Mouse (Mus musculus) G1E (cell line): Measurements from ENCODE around the gene Fgfr2. TPM values are rescaled to one million over a fixed set of nuclear protein-coding genes. Genes with fewer than 3 reads are reported as not detected.

ENCODE experiments used
- ATAC-seq: 2 replicates; pipeline ENCODE4 v1.8.0; 2016; ENCODE audit warnings: mild to moderate bottlenecking; ENCODE audit not compliant: insufficient number of reproducible peaks, poor library complexity, low FRiP score, severe bottlenecking; ENCODE audit errors: extremely low read depth
- DNase-seq: peaks from one replicate; pipeline ENCODE4 v3.0.0; 2012; ENCODE audit warnings: low spot score
- H3K27me3 ChIP-seq: 2 replicates; pipeline ENCODE4 v1.6.1; 2012; ENCODE audit warnings: mild to moderate bottlenecking, low read length, inconsistent platforms; ENCODE audit not compliant: insufficient read depth
- H3K36me3 ChIP-seq: replicated peaks from 2 replicates; pipeline ENCODE3; 2012; ENCODE audit warnings: mild to moderate bottlenecking, inconsistent platforms
- H3K4me1 ChIP-seq: 2 replicates; pipeline ENCODE4 v1.6.1; 2012; ENCODE audit warnings: low read depth, low read length, inconsistent platforms, mixed read lengths; ENCODE audit not compliant: insufficient read depth
- H3K4me3 ChIP-seq: 2 replicates; pipeline ENCODE4 v1.5.1; 2012; ENCODE audit warnings: low read depth, mild to moderate bottlenecking, inconsistent platforms, low read length, moderate library complexity, mixed read lengths
- H3K9me3 ChIP-seq: replicated peaks from 2 replicates; pipeline ENCODE4 v1.6.1; 2012; ENCODE audit warnings: inconsistent platforms
- CTCF ChIP-seq: IDR thresholded peaks from 2 replicates; pipeline ENCODE4 v1.5.1; 2012; ENCODE audit warnings: low read depth, low read length, inconsistent platforms, mixed read lengths
- GATA1 ChIP-seq: IDR thresholded peaks from 2 replicates; pipeline ENCODE4 v1.6.1; 2012; ENCODE audit warnings: borderline replicate concordance, low read length, inconsistent platforms, mixed read lengths
- GATA2 ChIP-seq: IDR thresholded peaks from 2 replicates; pipeline ENCODE4 v1.6.1; 2012; ENCODE audit warnings: low read depth, low read length, inconsistent platforms, borderline replicate concordance
- POLR2AphosphoS5 ChIP-seq: IDR thresholded peaks from 2 replicates; pipeline ENCODE4 v1.6.1; 2012; ENCODE audit warnings: low read depth, low read length, inconsistent platforms; ENCODE audit not compliant: insufficient replicate concordance
- TAL1 ChIP-seq: conservative IDR thresholded peaks from 2 replicates; pipeline ENCODE4 v1.6.1; 2012; ENCODE audit warnings: low read depth, low read length, inconsistent platforms, mixed read lengths
- polyA plus RNA-seq: library from polyadenylated mRNA; stranded (reverse); fragments of >175 nt; gene quantifications from 2 replicates; pipeline ENCODE4 v1.2.3, GENCODE M21; 2012
- total RNA-seq, 2 experiments: library from RNA; stranded (forward) in 1 of 2; stranded (reverse) in 1 of 2; fragments of 200-1000 nt in 1 of 2; fragments of >200 nt in 1 of 2; fragmentation: Nextera tagmentation in 1 of 2; gene quantifications; 2 replicates each; pipeline ENCODE4 v1.2.3; 2014 to 2017

Gene Fgfr2
- total and polyA plus RNA-seq, 3 experiments: 0.22 TPM; not detected in 2

- Histone ChIP-seq H3K9me3 (peaks cover 62% of the 10 kb centered on the region), H3K4me3 (no peak overlapping the region), H3K36me3 (no peaks in the 10 kb centered on the region), H3K27me3 (no peaks in the 10 kb centered on the region), H3K4me1 (no peaks in the 10 kb centered on the region)
- no peak for DNase-seq
- no peak for TF ChIP-seq TAL1
- no peak for ATAC-seq
Measured at GRCm38 (mm10) chr7:132031940-132032531, 1091.1 kb downstream of the Fgfr2 start.

DNA sequence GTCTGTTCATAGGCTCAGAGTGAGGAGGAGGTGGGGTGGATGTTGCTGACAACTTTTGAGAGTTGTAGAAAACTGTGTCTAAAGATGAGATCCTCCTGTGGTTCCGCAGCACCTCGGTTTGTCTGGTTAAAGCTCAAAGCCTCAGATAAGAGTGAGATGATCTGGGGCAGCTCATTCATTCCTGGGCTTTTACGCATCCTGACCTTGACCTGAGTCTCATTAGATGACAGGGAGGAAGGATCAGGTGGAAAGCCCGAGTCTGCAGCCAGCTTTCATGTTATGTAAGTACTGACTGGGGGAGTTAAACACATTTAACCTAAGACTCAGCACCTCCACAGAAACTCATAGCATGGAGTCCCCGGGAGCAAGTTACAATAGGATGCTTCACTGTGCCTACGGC is 1096.5 kb downstream of the Fgfr2 start:
- Histone ChIP-seq H3K27me3 (no peaks in the 10 kb centered on the region), H3K36me3 (no peaks in the 10 kb centered on the region), H3K4me3 (no peak overlapping the region), H3K9me3 (peaks cover 58% of the 10 kb centered on the region), H3K4me1 (no peaks in the 10 kb centered on the region)
- TF ChIP-seq POLR2AphosphoS5 (no peak), CTCF (no peak), GATA2 (no peak), TAL1 (no peak), GATA1 (no peak)
- ATAC-seq: no peak
- no peak for DNase-seq

- Histone ChIP-seq H3K4me1 (no peaks in the 10 kb centered on the region), H3K9me3 (peaks cover 65% of the 10 kb centered on the region), H3K36me3 (no peaks in the 10 kb centered on the region), H3K4me3 (no peak overlapping the region), H3K27me3 (no peaks in the 10 kb centered on the region)
- ATAC-seq (no peak), DNase-seq (no peak)
- TF ChIP-seq GATA1: no peak
- TF ChIP-seq POLR2AphosphoS5: no peak
- no peak for TF ChIP-seq CTCF
- TF ChIP-seq TAL1: no peak
- no peak for TF ChIP-seq GATA2
Measured at GRCm38 (mm10) chr7:132025591-132025990, 1097.6 kb downstream of the Fgfr2 start.

GRCm38 (mm10) chr7:132015933-132016332 is 1107.2 kb downstream of the Fgfr2 start:
- ATAC-seq: no peak
- Histone ChIP-seq H3K36me3 (no peaks in the 10 kb centered on the region), H3K4me1 (no peaks in the 10 kb centered on the region), H3K4me3 (no peak overlapping the region), H3K9me3 (peaks cover 61% of the 10 kb centered on the region), H3K27me3 (no peaks in the 10 kb centered on the region)
- no peak for TF ChIP-seq CTCF
- no peak for TF ChIP-seq TAL1
- TF ChIP-seq POLR2AphosphoS5: no peak
- TF ChIP-seq GATA1: no peak
- TF ChIP-seq GATA2: no peak
- DNase-seq: no peak

GRCm38 (mm10) chr7:132015193-132015592 is 1108.0 kb downstream of the Fgfr2 start:
- H3K9me3 ChIP-seq: peaks cover 59% of the 10 kb centered on the region
- ATAC-seq (no peak), DNase-seq (no peak)
- H3K4me1 ChIP-seq: no peaks in the 10 kb centered on the region
- H3K4me3 ChIP-seq: no peak overlapping the region
- H3K27me3 ChIP-seq: no peaks in the 10 kb centered on the region
- H3K36me3 ChIP-seq: no peaks in the 10 kb centered on the region
- TF ChIP-seq POLR2AphosphoS5 (no peak), GATA1 (no peak), GATA2 (no peak), CTCF (no peak), TAL1 (no peak)

DNA sequence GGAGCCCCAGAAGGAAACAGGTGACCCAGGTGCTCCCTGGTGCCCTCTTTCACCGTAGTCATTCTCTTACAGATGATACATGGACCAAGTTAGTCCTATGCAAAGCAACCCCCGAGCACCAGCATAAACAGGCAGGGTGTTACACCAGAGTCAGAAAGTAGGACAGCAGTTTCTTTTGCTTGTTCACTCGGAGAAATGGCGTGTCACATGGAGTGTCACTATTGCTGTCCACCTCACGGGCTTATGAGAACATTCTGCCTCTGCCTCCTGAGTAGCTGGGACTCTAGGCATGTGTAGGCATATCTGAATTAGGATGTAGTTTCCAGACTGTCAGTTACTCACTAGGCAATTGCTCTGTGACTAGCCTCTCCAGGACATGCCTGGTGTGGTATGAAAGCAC is 1109.2 kb downstream of the Fgfr2 start:
- Histone ChIP-seq H3K4me3 (no peak overlapping the region), H3K4me1 (no peaks in the 10 kb centered on the region), H3K27me3 (no peaks in the 10 kb centered on the region), H3K9me3 (peaks cover 59% of the 10 kb centered on the region), H3K36me3 (no peaks in the 10 kb centered on the region)
- TF ChIP-seq POLR2AphosphoS5: no peak
- TF ChIP-seq GATA2: no peak
- no peak for TF ChIP-seq CTCF
- no peak for TF ChIP-seq GATA1
- no peak for TF ChIP-seq TAL1
- DNase-seq: no peak
- ATAC-seq: no peak

DNA sequence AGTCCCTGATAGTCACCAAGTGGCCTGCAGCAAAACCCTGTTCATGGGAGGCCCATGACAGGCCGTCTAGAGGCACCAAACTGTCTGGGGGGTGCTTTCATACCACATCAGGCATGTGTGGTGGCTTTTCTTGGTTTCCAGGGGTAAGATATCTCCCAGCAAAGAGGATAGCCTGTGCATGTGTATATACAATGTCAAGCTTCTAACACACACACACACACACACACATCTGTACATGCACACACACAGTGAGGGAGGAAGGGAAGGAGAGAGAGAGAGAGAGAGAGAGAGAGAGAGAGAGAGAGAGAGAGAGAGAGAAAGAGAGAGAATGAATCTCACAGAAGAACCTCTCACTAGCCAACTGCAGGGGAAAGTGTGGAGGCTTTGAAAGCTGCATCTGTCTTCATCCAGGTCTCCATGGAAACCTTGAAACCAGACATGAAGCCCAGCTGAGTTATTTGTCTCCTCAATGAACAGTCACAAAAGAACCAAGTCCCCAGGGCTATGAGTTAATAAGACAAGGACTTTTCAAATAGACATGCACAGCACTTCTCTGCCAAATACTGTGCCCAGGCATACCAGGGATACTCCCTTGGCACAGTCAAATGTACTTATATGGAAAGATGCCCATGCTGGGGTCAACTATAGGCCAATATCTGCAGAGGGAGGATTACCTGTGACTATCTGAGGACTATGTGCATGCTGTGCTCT is 1110.0 kb downstream of the Fgfr2 start:
- Histone ChIP-seq H3K4me1 (no peaks in the 10 kb centered on the region), H3K27me3 (no peaks in the 10 kb centered on the region), H3K36me3 (no peaks in the 10 kb centered on the region), H3K4me3 (no peak overlapping the region), H3K9me3 (peaks cover 59% of the 10 kb centered on the region)
- no peak for ATAC-seq
- no peak for DNase-seq
- TF ChIP-seq GATA2: no peak
- no peak for TF ChIP-seq CTCF
- TF ChIP-seq TAL1: no peak
- no peak for TF ChIP-seq GATA1
- no peak for TF ChIP-seq POLR2AphosphoS5
